Mouse (Mus musculus) heart, embryonic 11.5 days (tissue): ENCODE measurements around the gene Snrk. TPM values are rescaled to one million over a fixed set of nuclear protein-coding genes. Genes with fewer than 3 reads are reported as not detected.

Experiments used
- ATAC-seq: fragments of 200-750 bp; cut with Nextera tagmentation; replicated peaks from 2 replicates; pipeline ENCODE4 v1.8.0; 2017; ENCODE audit warnings: moderate library complexity; ENCODE audit not compliant: insufficient number of reproducible peaks, low FRiP score, low TSS enrichment
- H3K27ac ChIP-seq: fragments of 300-500 bp; sonication (generic); 2 replicates; pipeline ENCODE4 v1.5.1; 2014; ENCODE audit warnings: mild to moderate bottlenecking, low read depth, low read length
- H3K27me3 ChIP-seq: fragments of 300-500 bp; sonication (generic); 2 replicates; pipeline ENCODE4 v1.6.1; 2014; ENCODE audit warnings: mild to moderate bottlenecking, low read length, mixed read lengths; ENCODE audit not compliant: control insufficient read depth, insufficient read depth
- H3K36me3 ChIP-seq: fragments of 300-500 bp; sonication (generic); 2 replicates; pipeline ENCODE4 v1.6.1; 2014; ENCODE audit warnings: mild to moderate bottlenecking, low read length, moderate library complexity, mixed read lengths; ENCODE audit not compliant: control insufficient read depth, insufficient read depth
- H3K4me1 ChIP-seq: fragments of 300-500 bp; sonication (generic); 2 replicates; pipeline ENCODE4 v1.6.1; 2014; ENCODE audit warnings: low read length; ENCODE audit not compliant: control insufficient read depth, insufficient read depth
- H3K4me2 ChIP-seq: fragments of 300-500 bp; sonication (generic); 2 replicates; pipeline ENCODE4 v1.6.1; 2014; ENCODE audit warnings: mild to moderate bottlenecking, moderate library complexity
- H3K4me3 ChIP-seq: fragments of 300-500 bp; sonication (generic); 2 replicates; pipeline ENCODE4 v1.5.1; 2014; ENCODE audit warnings: low read depth, low read length
- H3K9ac ChIP-seq: fragments of 300-500 bp; sonication (generic); 2 replicates; pipeline ENCODE4 v1.6.1; 2014; ENCODE audit warnings: mild to moderate bottlenecking, low read depth, low read length, moderate library complexity
- H3K9me3 ChIP-seq: fragments of 300-500 bp; sonication (generic); replicated peaks from 2 replicates; pipeline ENCODE4 v1.6.1; 2016; ENCODE audit warnings: low read length; ENCODE audit not compliant: control insufficient read depth
- WGBS: fragments of 180-500 bp; shearing (Covaris S2); extraction: QIAGEN DNeasy Blood & Tissue Kit; methylation state at CpG from one replicate; pipeline ENCODE4 v1.1.7; 2014; ENCODE audit not compliant: insufficient replicate concordance; 5-methylcytosine and 5-hydroxymethylcytosine counted together
- polyA plus RNA-seq: library from polyadenylated mRNA; unstranded; fragments of >200 nt; fragmentation: Nextera tagmentation; extraction: Ambion mirVana; gene quantifications from 2 replicates; pipeline ENCODE4 v1.2.1, GENCODE M21; 2014

Gene Snrk
- polyA plus RNA-seq, 1 experiment from 2014 or later: 30.6 TPM

DNA sequence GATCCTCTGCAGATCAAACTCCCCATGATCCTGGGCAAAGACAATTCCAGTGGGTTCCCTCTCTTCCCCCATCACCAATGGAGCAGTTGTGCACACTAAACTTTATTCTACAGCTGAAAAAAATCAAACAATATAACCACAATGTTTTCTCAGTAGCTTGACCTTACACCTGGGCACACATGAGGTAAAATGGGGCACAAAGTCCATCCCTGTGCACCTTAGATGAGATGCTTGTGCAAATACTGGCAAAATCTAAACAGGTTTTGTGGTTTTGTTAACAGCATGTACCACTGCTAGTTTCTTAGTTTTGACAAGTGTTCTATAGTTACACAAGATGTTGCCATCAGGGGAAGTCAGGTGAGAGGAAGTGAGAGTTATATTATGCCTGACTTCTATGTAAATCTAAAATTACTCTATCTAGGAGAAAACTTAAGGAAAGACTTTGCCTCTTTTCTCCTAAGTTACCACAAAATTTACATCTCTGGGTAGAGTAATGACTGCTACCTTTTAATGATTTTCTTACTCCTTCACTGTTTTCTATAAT, 16.4 kb upstream of the Snrk start:
- Histone ChIP-seq H3K4me3 (no peak overlapping the region), H3K36me3 (no peaks in the 10 kb centered on the region), H3K4me2 (no peak overlapping the region), H3K4me1 (peaks cover 3% of the 10 kb centered on the region; the same call in 1 of the 2 replicates), H3K27ac (no peak overlapping the region), H3K27me3 (0 out of 2 replicates have a peak, but pooled peaks cover 5% of the 10 kb centered on the region), H3K9ac (no peak overlapping the region), H3K9me3 (no peaks in the 10 kb centered on the region)
- no peak for ATAC-seq

DNA sequence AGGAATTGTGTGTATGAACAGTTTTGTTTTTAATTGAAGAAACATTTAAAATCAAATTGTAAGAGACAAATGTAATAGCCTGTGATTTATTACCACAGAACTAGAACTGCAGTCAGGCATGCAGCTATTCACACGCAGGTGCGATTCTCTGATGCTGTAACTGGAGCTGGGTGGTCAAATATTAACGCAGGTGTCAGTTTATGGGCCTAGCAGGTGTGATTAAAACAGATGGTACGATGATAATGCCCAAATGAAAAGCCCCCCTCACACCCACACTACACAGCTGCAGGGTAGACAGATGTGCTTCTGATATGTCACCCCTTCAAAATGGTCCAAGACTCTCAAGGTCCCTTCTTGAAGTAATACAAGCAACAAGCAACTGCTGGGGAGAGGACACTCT, 15.9 kb upstream of the Snrk start:
- Histone ChIP-seq H3K27me3 (peaks cover 5% of the 10 kb centered on the region; the same call in 1 of the 2 replicates), H3K9ac (no peak overlapping the region), H3K36me3 (no peaks in the 10 kb centered on the region), H3K4me1 (peaks cover 3% of the 10 kb centered on the region; the same call in 1 of the 2 replicates), H3K4me2 (no peak overlapping the region), H3K4me3 (no peak overlapping the region), H3K27ac (no peak overlapping the region), H3K9me3 (no peaks in the 10 kb centered on the region)
- 79% methylated on average over 4 of the region's 4 CpGs for WGBS
- no peak for ATAC-seq

DNA sequence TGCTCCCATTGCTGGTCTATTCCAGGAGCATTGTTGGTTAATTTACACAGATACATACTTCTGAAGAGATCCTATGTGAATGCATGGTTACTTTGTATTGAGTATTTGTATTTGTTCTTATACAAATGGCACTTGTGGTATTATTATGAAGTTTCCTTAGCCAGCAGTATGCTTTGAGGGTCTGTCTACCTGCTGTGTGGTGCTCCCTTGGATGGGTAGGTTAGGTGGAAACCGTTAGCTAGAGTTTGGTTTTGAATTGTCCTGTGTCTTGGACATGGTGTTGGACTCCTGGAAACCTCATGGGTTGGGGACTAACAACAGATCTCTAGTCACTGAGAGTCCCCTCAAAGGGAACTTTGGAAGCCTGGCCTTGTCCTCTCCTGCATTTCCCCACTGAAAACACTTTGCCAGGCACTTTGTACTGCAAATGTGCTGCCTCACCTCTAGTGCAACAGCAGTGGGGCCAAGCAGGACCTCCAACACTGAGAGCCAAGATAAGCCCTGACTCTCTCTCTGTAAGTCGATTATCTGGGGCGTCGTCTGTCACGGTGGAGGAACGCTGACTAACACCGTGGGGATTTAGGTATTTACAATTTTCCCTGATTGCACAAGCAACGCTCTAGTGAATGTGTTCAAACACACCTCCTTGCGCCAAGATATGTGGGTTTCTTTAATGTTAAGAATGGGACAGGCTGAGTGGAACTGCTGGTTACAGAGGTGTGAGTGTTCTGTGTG, 13.3 kb upstream of the Snrk start:
- peak; percentile 79 for ATAC-seq
- Histone ChIP-seq H3K4me2 (peak overlapping the region; percentile 14; the same call in 1 of the 2 replicates), H3K9me3 (no peaks in the 10 kb centered on the region), H3K4me3 (no peak overlapping the region), H3K27ac (no peak overlapping the region), H3K4me1 (peaks cover 3% of the 10 kb centered on the region; the same call in 1 of the 2 replicates), H3K36me3 (no peaks in the 10 kb centered on the region), H3K9ac (no peak overlapping the region), H3K27me3 (peaks cover 7% of the 10 kb centered on the region; the same call in 1 of the 2 replicates)
- 29% methylated on average over 9 of the region's 9 CpGs for WGBS

DNA sequence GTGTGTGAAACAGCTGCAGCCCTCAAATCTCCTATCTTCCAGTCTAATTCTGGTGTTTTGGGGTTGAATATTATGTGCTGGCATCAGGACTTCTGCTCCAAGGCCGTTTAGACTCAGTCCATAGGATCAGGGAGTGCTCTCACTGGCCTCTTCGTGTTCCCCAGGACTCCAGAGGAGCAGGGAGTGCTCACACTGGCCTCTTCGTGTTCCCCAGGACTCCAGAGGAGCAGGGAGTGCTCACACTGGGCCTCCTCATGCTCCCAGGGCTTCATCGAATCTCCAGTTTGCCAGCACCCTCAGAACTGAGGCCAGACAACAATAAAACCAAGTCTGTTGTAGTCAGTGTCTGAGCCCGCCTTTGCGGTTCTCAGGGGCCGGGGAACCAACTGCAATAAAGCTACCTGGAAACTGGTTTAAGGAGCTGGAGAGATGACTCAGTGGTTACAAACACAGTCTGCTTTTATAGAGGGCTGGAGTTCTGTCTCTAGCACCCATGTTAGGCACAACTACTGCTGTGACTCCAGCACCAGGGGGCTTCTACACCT, 12.7 kb upstream of the Snrk start:
- Histone ChIP-seq H3K4me1 (peaks cover 3% of the 10 kb centered on the region; the same call in 1 of the 2 replicates), H3K27ac (no peak overlapping the region), H3K9ac (no peak overlapping the region), H3K4me3 (no peak overlapping the region), H3K27me3 (peaks cover 7% of the 10 kb centered on the region; the same call in 1 of the 2 replicates), H3K9me3 (no peaks in the 10 kb centered on the region), H3K4me2 (peak overlapping the region; percentile 14; the same call in 1 of the 2 replicates), H3K36me3 (no peaks in the 10 kb centered on the region)
- no peak for ATAC-seq
- WGBS: 55% methylated on average over 7 of the region's 7 CpGs

DNA sequence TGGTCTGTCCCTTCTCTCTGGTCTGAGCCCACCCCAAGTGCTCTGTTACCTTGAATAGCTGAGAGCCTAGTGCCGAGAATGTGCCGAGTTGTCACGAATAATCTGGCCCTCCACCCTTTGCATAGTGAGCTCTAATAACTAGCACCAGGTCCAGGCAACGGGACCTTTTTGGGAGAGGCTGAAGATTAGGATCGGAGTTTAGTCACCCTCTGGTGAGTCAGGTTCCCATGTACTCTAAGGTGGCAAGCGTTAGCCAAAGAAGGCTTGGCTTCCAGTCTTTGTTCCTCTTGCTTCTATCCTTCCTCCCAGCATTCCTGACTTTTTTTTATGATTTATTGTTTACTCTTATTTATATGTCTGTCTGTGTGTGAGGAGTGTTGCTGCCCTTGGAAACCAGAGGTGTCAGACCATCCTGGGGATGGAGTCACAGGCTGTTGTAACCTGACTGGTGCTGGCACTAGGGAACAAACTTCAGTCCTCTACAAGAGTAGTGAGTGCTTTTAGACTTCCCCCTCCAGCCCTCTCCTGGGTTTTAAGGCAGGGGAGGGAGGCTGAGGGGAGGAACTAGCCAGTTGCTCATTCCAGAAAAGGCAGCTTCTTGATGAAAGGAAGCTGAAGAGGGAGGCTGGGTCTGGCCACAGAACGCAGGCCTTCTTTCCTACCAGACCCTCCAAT, 9.2 kb upstream of the Snrk start:
- no peaks in the 10 kb centered on the region for H3K36me3 ChIP-seq
- no peak overlapping the region for H3K4me2 ChIP-seq
- H3K4me3 ChIP-seq: no peak overlapping the region
- 51% methylated on average over 7 of the region's 7 CpGs for WGBS
- no peak overlapping the region for H3K27ac ChIP-seq
- peaks cover 6% of the 10 kb centered on the region; the same call in 1 of the 2 replicates for H3K27me3 ChIP-seq
- H3K9me3 ChIP-seq: no peaks in the 10 kb centered on the region
- ATAC-seq: no peak
- peaks cover 6% of the 10 kb centered on the region; the same call in 1 of the 2 replicates for H3K4me1 ChIP-seq
- H3K9ac ChIP-seq: no peak overlapping the region

DNA sequence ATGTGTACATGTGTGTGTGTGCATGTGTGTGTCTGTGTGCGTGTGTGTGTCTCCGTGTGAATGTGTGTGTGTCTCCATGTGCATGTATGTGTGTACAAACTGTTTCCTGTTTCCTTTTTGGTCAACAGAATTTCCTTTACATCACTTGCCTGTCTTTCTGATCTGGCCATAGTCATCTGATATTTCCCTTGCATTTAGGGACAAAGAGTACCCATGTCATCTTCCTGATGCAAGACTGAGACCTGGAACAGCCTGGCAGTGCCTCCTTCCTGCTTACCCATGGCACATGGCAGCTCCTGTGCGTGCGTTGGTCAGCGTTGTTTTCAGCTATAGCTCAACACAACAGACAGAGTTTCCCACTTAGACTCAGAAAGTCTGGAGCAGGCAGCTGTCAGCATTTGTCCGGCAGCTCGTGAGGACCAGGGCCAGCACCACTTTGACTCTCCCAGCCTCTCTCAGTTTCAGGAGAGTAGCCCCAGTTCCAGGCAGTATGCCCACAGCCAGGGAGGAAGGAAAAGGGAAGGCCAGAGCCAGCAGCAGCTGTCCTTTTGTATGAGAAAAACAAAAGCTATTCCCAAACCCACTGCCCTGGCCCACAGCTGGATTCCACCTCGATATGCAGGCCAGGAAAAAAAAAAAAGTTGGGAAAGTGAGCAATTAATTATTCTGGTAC, 7.4 kb upstream of the Snrk start:
- Histone ChIP-seq H3K36me3 (no peaks in the 10 kb centered on the region), H3K4me1 (0 out of 2 replicates have a peak, but pooled peaks cover 3% of the 10 kb centered on the region), H3K27ac (no peak overlapping the region), H3K9me3 (no peaks in the 10 kb centered on the region), H3K27me3 (peaks cover 5% of the 10 kb centered on the region; the same call in 1 of the 2 replicates), H3K9ac (no peak overlapping the region), H3K4me2 (no peak overlapping the region), H3K4me3 (no peak overlapping the region)
- WGBS: 51% methylated on average over 8 of the region's 8 CpGs
- no peak for ATAC-seq

DNA sequence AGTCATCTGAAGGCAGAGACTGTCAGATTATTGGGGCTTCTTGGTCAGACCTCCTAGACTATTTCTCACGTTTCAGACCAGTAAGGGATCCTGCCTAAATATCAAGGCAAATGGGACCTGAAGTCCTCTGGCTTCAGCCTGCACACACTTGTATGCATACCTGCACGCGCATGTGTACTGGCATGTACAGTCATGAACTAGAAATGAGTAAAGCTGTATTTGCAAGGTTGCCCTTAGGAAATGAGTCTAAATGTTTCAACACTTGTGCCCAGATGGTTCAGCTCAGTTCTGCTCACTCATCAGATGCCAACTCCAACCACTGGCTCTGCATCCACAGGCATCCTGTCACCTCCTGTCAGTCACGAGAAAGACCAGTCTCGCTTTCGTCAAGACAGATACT, 6.6 kb upstream of the Snrk start:
- no peaks in the 10 kb centered on the region for H3K9me3 ChIP-seq
- H3K9ac ChIP-seq: no peak overlapping the region
- H3K4me2 ChIP-seq: no peak overlapping the region
- no peak for ATAC-seq
- 81% methylated on average over 6 of the region's 6 CpGs for WGBS
- H3K4me3 ChIP-seq: no peak overlapping the region
- no peaks in the 10 kb centered on the region for H3K36me3 ChIP-seq
- peaks cover 2% of the 10 kb centered on the region; the same call in 1 of the 2 replicates for H3K27me3 ChIP-seq
- no peak overlapping the region for H3K27ac ChIP-seq
- H3K4me1 ChIP-seq: 0 out of 2 replicates have a peak, but pooled peaks cover 3% of the 10 kb centered on the region

DNA sequence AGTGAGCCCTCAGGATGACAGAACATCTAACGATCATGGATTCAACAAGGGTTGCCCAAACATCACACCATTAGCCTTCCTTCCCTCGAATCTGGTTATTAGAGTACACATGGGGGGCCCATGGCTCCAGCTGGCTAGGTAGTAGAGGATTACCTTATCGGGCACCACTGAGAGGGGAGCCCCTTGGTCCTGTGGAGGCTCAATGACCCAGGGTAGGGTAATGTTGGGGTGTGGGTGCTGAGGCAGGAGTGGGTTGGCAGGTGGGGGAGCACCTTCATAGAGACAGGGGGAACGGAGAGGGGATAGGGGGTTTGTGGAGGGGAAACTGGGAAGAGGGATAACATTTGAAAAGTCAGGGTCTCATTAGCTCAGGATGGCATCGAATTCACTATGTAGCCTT, 6.1 kb upstream of the Snrk start:
- no peak overlapping the region for H3K4me2 ChIP-seq
- ATAC-seq: no peak

More for the DNA sequence above, 6.1 kb upstream of the Snrk start:
- peaks cover 2% of the 10 kb centered on the region; the same call in 1 of the 2 replicates for H3K27me3 ChIP-seq
- H3K36me3 ChIP-seq: no peaks in the 10 kb centered on the region
- H3K4me3 ChIP-seq: no peak overlapping the region
- no peak overlapping the region for H3K27ac ChIP-seq
- 85% methylated on average over 5 of the region's 5 CpGs for WGBS
- no peak overlapping the region for H3K9ac ChIP-seq
- 0 out of 2 replicates have a peak, but pooled peaks cover 3% of the 10 kb centered on the region for H3K4me1 ChIP-seq
- H3K9me3 ChIP-seq: no peaks in the 10 kb centered on the region
